Mouse (Mus musculus): ENCODE measurements around the gene Gm20517.

Gene Gm20517

GRCm38 (mm10) chr17:47710036-47710435, 98.6 kb downstream of the Gm20517 start:
- no peak for DNase-seq (ENCODE audit: low spot score in 2 of 2)

DNA sequence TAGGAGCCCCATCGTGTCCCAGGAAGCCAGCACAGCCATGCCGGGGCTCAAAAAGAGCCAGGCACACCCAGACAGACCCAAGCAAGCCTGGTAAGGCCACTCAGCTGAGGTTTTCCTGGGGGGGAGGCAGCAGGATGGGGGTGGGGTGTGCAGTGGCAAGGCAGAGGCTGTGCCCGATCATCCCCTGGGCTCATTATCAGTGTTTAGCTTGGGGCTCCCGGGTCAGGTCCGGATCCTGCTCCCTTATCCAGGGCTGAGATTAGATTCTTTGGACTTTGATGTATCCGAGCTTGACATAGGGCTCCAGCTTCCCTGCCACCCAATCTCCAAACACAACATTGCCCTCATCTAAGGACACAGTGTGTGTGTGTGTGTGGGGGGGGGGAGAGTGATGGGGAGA, 100.5 kb downstream of the Gm20517 start:
- DNase-seq (ENCODE audit: low spot score in 2 of 2), result no peak

DNA sequence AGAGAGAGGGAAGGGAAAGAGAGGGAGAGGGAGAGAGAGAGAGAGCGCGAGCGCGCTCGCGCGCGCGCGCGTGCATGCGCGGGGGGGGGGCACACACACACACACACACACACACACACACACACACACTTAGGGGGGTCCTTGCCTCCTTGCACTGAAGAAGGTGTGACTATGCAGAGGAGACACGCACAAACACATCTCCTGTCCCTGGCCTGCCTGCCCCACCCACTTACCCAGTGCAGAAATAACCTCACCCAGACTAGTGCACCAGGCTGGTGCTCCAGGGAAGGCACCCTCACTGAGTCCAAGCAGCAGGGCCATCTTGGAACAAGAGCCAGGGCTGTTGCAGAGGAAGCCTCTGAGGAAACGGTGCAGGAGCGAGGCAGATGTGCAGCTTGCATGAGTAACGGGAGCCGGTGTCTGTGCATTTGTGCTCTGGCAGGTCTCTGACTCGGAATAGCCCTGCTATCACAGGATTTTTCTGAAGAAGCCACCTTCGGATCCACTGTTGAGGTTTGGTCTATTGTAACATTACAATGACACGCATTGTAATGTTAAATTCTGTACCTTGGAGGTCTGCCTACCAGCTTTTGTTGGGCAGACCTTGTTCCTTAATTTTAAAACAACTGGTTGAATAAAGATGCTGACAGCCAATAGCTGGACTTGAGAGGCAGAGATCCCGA, 101.6 kb downstream of the Gm20517 start:
- DNase-seq (ENCODE audit: low spot score in 2 of 2), result no peak

DNA sequence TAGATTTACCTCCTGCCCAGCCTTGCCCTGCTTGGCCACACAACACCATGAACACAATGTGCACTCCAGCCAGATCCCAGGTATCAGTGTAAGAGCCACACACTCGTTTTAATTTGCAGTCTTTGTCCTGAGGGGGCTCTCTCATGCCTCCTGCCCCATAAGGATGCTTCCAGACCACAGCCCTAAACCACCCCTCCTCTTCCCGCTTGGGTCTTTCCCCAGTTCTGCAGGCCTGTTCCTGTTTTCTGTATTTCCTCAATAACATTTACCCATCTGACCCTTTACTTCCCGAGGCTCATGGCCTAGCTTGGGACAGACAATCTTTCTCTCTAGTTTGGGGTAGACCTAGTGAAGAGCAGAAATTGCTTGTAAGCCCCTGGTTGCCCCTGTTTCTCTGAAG, 103.6 kb downstream of the Gm20517 start:
- no peak for DNase-seq (ENCODE audit: low spot score in 2 of 2)

DNA sequence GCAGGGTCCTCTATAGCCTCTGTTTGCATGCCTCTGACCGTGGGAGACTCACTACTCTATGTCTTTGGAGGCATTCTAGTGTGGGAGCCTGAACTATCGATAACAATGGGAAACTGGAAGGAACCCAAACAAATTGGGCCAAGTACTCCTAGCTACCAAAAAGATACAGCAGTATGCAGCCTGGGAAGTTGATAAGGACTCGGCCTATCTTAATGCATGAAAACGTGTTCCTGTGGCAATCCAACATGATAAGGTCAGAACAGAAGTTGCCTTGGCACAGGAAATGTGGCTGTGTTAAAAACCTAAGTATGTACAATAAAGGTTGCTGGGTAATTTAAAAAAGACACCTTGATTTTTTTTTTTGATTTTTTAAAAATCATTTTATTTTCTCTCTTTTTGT, 109.8 kb downstream of the Gm20517 start:
- DNase-seq (ENCODE audit: low spot score in 2 of 2), result no peak

DNA sequence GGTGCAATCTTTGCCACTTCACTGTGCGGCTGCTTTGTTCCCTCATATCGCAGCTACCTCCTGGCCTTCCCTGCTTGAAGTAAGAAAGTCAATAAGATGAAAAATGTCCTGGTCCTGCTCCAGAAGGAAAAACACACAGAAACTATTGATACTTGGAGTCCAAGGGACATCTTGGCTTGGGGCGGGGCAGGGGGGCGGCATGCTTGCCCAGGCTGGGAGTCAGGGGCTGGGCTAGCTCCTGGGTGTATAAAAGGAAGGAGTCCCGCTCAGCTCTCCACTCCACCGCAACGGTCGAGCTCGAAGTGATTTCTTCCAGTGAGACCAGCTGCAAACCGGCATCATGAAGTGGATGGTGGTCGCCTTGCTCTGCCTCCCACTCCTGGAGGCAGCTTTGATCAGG, 115.2 kb downstream of the Gm20517 start, which contains the start of gene Pgc:
Pgc (plus strand) TSS at position 277 of the 400 bp plus-strand sequence.
- no peak for DNase-seq (ENCODE audit: low spot score in 2 of 2)

DNA sequence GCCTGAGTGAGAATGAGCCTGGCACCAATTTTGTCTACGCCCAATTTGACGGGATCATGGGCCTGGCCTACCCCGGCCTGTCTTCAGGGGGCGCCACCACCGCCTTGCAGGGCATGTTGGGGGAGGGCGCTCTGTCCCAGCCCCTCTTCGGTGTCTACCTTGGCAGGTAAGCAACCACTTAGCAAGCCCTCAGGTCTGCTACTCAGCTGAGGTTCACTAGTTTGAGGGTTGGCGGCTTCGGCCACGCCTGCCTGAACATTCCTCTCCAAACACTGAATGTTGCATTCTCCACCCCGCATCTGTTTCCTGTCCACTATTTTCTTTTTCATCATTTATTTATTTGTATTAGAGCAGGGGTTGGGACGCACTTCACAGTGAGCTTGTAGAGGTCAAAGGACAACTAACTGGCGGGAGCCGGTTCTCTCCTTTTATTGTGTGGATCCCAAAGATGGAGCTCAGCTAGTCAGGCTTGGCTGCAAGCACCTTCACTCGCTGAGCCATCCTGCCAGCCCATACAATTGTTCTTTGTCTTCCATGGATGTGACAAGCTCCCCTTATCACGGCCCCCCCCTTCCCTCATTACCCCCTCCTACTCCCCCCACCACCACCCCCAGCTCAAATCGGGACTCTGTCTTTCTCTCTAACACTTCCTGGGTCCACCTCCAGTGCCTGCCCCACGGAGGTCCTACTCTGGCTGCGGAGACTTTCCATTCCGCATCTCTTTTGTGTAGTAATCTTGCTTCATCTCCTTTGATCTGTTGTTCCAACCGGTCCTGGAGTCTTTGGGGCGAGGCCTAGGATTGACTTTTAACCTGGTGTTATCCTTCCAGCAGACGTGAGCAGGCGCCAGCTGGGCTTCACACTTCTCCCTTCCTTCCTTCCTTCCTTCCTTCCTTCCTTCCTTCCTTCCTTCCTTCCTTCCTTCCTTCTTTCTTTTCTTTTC, 119.5 kb downstream of the Gm20517 start:
- no peak for DNase-seq (ENCODE audit: low spot score in 2 of 2)
